Mouse (Mus musculus) left cerebral cortex, adult 6 months (tissue): ENCODE data around the gene Olfr707. TPM values are rescaled to one million over a fixed set of nuclear protein-coding genes. Genes with fewer than 3 reads are reported as not detected.

Experiments used
- long read RNA-seq, 2 experiments: library from polyadenylated mRNA; unstranded; transcript quantifications; one replicate each; pipeline ENCODE4 v2.0.0; 2019 to 2020
- polyA plus RNA-seq: library from polyadenylated mRNA; unstranded; fragments of <200 nt; fragmentation: Nextera tagmentation; gene quantifications from 2 replicates; pipeline ENCODE4 v1.2.3, GENCODE M21; 2021

Olfr707 gene
- polyA plus RNA-seq: not detected in 2 replicates
- long read RNA-seq, experiment 1: 0 reads
- long read RNA-seq, experiment 2: 0 reads

GRCm38 (mm10) chr7:106901141-106901540, at the start of gene Olfr707:
Olfr707 (minus strand) TSS chr7:106901241.

GRCm38 (mm10) chr7:106948212-106948611, 47.2 kb upstream of the Olfr707 start, which contains the start of gene Olfr710:
Olfr710 (minus strand) TSS chr7:106948312.

GRCm38 (mm10) chr7:106932119-106932518, 31.1 kb upstream of the Olfr707 start, which contains the start of gene Olfr709-ps1:
Olfr709-ps1 (minus strand) TSS chr7:106932219.

GRCm38 (mm10) chr7:106907676-106908075, 6.6 kb upstream of the Olfr707 start, which contains the start of gene Olfr1532-ps1:
Olfr1532-ps1 (plus strand) TSS chr7:106908001.

GRCm38 (mm10) chr7:106888062-106888461, 13.0 kb downstream of the Olfr707 start, which contains the start of gene Olfr706:
Olfr706 (minus strand) TSS chr7:106888162.

GRCm38 (mm10) chr7:106876791-106877190, 24.2 kb downstream of the Olfr707 start, which contains the start of gene Olfr705:
Olfr705 (minus strand) TSS chr7:106876891.

GRCm38 (mm10) chr7:106862885-106863284, 38.2 kb downstream of the Olfr707 start, which contains the start of gene Olfr704:
Olfr704 (plus strand) TSS chr7:106863185.

GRCm38 (mm10) chr7:106843060-106843459, 58.0 kb downstream of the Olfr707 start, which contains the start of gene Olfr703:
Olfr703 (plus strand) TSS chr7:106843360.

Other genes with a start within 250 kb of the Olfr707 start
- gene Olfr693, start 220.7 kb downstream of the Olfr707 start, polyA plus RNA-seq: not detected in 2 replicates
- gene Olfr694, start 209.4 kb downstream of the Olfr707 start, polyA plus RNA-seq: not detected in 2 replicates
- not detected in 2 replicates for gene Olfr695, start 184.8 kb downstream of the Olfr707 start, polyA plus RNA-seq
- gene Olfr697, start 158.8 kb downstream of the Olfr707 start, polyA plus RNA-seq: not detected in 2 replicates
- gene Olfr698, start 145.8 kb downstream of the Olfr707 start, polyA plus RNA-seq: not detected in 2 replicates
- gene Olfr699, start 108.0 kb downstream of the Olfr707 start, polyA plus RNA-seq: not detected in 2 replicates
- gene Olfr700, start 92.4 kb downstream of the Olfr707 start, polyA plus RNA-seq: not detected in 2 replicates
- gene Olfr701, start 87.1 kb downstream of the Olfr707 start, polyA plus RNA-seq: not detected in 2 replicates
- not detected in 2 replicates for gene Olfr702, start 67.3 kb downstream of the Olfr707 start, polyA plus RNA-seq
- gene Olfr703, start 57.9 kb downstream of the Olfr707 start, polyA plus RNA-seq: not detected in 2 replicates
- gene Olfr704, start 38.1 kb downstream of the Olfr707 start, polyA plus RNA-seq: not detected in 2 replicates
- not detected in 2 replicates for gene Olfr705, start 24.4 kb downstream of the Olfr707 start, polyA plus RNA-seq
- gene Olfr706, start 13.1 kb downstream of the Olfr707 start, polyA plus RNA-seq: not detected in 2 replicates
- gene Olfr1532-ps1, start 6.8 kb upstream of the Olfr707 start, polyA plus RNA-seq: not detected in 2 replicates
- gene Olfr709-ps1, start 31.0 kb upstream of the Olfr707 start, polyA plus RNA-seq: not detected in 2 replicates
- gene Olfr710, start 47.1 kb upstream of the Olfr707 start, polyA plus RNA-seq: not detected in 2 replicates
- gene Olfr6, start 62.7 kb upstream of the Olfr707 start, polyA plus RNA-seq: not detected in 2 replicates
- gene Olfr711, start 74.2 kb upstream of the Olfr707 start, polyA plus RNA-seq: not detected in 2 replicates
- gene Olfr2, start 104.8 kb upstream of the Olfr707 start, polyA plus RNA-seq: not detected in 2 replicates
- not detected in 2 replicates for gene Olfr713, start 129.9 kb upstream of the Olfr707 start, polyA plus RNA-seq
- gene Olfr714, start 169.7 kb upstream of the Olfr707 start, polyA plus RNA-seq: not detected in 2 replicates
- not detected in 2 replicates for gene Olfr17, start 192.0 kb upstream of the Olfr707 start, polyA plus RNA-seq
- gene Olfr715b, start 209.1 kb upstream of the Olfr707 start, polyA plus RNA-seq: not detected in 2 replicates
- not detected in 2 replicates for gene Olfr715, start 229.8 kb upstream of the Olfr707 start, polyA plus RNA-seq
- gene Olfr716, start 237.1 kb upstream of the Olfr707 start, polyA plus RNA-seq: not detected in 2 replicates